Mouse (Mus musculus): ENCODE measurements around the gene Pros1. TPM values are rescaled to one million over a fixed set of nuclear protein-coding genes. Genes with fewer than 3 reads are reported as not detected.

Gene Pros1
- polyA plus RNA-seq, 1 experiment from 2014 or later, result 19.1 TPM

- no peak overlapping the region for H3K27ac ChIP-seq (ENCODE audit: low read depth)
- ATAC-seq (no peak), DNase-seq (no peak)
- H3K27me3 ChIP-seq (ENCODE audit: insufficient read depth, low read length), result no peaks in the 10 kb centered on the region
- TF ChIP-seq CTCF (IDR thresholded peaks at IDR 0.05; ENCODE audit: low read depth), result peak; percentile 54
- no peak for TF ChIP-seq EP300 (IDR thresholded peaks at IDR 0.05; ENCODE audit: low read depth)
- no peaks in the 10 kb centered on the region for H3K4me1 ChIP-seq (ENCODE audit: insufficient read depth)
- WGBS (ENCODE audit: insufficient replicate concordance), result 60% methylated on average over 1 of the region's 1 CpGs
- H3K4me2 ChIP-seq (ENCODE audit: low read depth, low read length), result no peak overlapping the region
- H3K9me3 ChIP-seq (ENCODE audit: low read length), result no peaks in the 10 kb centered on the region
- H3K36me3 ChIP-seq (replicated peaks; ENCODE audit: insufficient read depth, low read length), result no peaks in the 10 kb centered on the region
- no peak overlapping the region for H3K9ac ChIP-seq (replicated peaks)
- H3K4me3 ChIP-seq (ENCODE audit: low read depth, low read length), result no peak overlapping the region
Observed at GRCm38 (mm10) chr16:62858018-62858417, 3.9 kb downstream of the Pros1 start.

GRCm38 (mm10) chr16:62860140-62860539, 6.0 kb downstream of the Pros1 start:
- Histone ChIP-seq H3K4me3 (ENCODE audit: low read depth, low read length) (no peak overlapping the region), H3K9ac (replicated peaks) (no peak overlapping the region), H3K27ac (ENCODE audit: low read depth) (no peak overlapping the region), H3K4me2 (ENCODE audit: low read depth, low read length) (no peak overlapping the region), H3K9me3 (ENCODE audit: low read length) (no peaks in the 10 kb centered on the region), H3K36me3 (replicated peaks; ENCODE audit: insufficient read depth, low read length) (no peaks in the 10 kb centered on the region), H3K4me1 (ENCODE audit: insufficient read depth) (no peaks in the 10 kb centered on the region), H3K27me3 (ENCODE audit: insufficient read depth, low read length) (no peaks in the 10 kb centered on the region)
- 79% methylated on average over 1 of the region's 1 CpGs for WGBS (ENCODE audit: insufficient replicate concordance)
- TF ChIP-seq EP300 (IDR thresholded peaks at IDR 0.05; ENCODE audit: low read depth) (no peak), CTCF (IDR thresholded peaks at IDR 0.05; ENCODE audit: low read depth) (no peak)
- DNase-seq (no peak), ATAC-seq (no peak)

DNA sequence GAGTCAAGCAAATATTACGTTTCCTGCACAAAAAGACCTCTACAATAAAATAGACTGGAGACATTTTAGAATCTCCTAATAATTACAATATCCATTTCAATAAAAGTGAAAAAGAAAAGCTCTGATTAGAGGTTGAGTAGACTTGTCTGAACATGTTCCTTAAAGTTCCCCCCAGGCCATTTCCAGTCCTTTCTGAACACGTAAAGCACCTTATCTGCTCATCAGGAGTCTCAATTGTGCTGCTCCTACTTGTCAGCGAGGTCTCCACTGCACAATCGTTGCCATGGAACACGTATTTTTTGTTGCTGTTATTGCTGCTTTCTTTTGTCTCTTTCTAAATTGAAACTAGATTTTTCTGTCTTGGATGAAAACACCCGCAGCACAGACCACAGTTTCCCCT, 7.3 kb downstream of the Pros1 start:
- ATAC-seq, result no peak

DNA sequence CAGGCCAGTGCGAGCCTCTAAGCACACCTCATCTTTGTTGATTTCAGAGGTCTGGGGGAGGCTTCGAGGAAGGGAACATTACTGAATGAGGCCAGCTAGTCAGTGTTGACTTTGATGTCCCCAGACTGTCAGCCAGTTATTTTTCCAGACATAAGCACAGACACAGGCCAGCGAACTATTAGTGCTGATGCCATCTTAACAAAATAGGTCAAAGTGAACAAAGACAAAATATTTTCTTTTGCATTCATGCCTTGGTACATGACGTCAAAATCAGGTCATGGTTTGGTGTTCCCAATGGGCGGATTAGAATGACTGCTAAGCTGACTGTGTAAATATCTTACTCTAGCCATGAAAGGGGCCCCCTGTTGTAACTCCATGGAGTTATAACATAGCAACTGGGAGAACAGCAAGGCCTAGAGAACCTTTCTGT, 18.6 kb downstream of the Pros1 start:
- peak; percentile 86 for ATAC-seq
- no peak for DNase-seq
- Histone ChIP-seq H3K9ac (replicated peaks) (no peak overlapping the region), H3K36me3 (replicated peaks; ENCODE audit: insufficient read depth, low read length) (no peaks in the 10 kb centered on the region), H3K27me3 (ENCODE audit: insufficient read depth, low read length) (no peaks in the 10 kb centered on the region), H3K4me1 (ENCODE audit: insufficient read depth) (no peaks in the 10 kb centered on the region), H3K4me3 (ENCODE audit: low read depth, low read length) (no peak overlapping the region), H3K4me2 (ENCODE audit: low read depth, low read length) (no peak overlapping the region), H3K27ac (ENCODE audit: low read depth) (no peak overlapping the region), H3K9me3 (ENCODE audit: low read length) (no peaks in the 10 kb centered on the region; the same call in 1 of the 2 replicates)
- 77% methylated on average over 5 of the region's 5 CpGs for WGBS (ENCODE audit: insufficient replicate concordance)
- TF ChIP-seq EP300 (IDR thresholded peaks at IDR 0.05; ENCODE audit: low read depth) (no peak), CTCF (IDR thresholded peaks at IDR 0.05; ENCODE audit: low read depth) (no peak)

More for the DNA sequence above, 7.3 kb downstream of the Pros1 start:
- Histone ChIP-seq H3K4me1 (ENCODE audit: insufficient read depth) (no peaks in the 10 kb centered on the region), H3K9me3 (ENCODE audit: low read length) (no peaks in the 10 kb centered on the region), H3K27me3 (ENCODE audit: insufficient read depth, low read length) (no peaks in the 10 kb centered on the region), H3K9ac (replicated peaks) (no peak overlapping the region), H3K4me2 (ENCODE audit: low read depth, low read length) (no peak overlapping the region), H3K27ac (ENCODE audit: low read depth) (no peak overlapping the region), H3K4me3 (ENCODE audit: low read depth, low read length) (no peak overlapping the region), H3K36me3 (replicated peaks; ENCODE audit: insufficient read depth, low read length) (no peaks in the 10 kb centered on the region)
- WGBS (ENCODE audit: insufficient replicate concordance), result 60% methylated on average over 6 of the region's 6 CpGs
- TF ChIP-seq CTCF (IDR thresholded peaks at IDR 0.05; ENCODE audit: low read depth) (no peak), EP300 (IDR thresholded peaks at IDR 0.05; ENCODE audit: low read depth) (no peak)
- no peak for DNase-seq

DNA sequence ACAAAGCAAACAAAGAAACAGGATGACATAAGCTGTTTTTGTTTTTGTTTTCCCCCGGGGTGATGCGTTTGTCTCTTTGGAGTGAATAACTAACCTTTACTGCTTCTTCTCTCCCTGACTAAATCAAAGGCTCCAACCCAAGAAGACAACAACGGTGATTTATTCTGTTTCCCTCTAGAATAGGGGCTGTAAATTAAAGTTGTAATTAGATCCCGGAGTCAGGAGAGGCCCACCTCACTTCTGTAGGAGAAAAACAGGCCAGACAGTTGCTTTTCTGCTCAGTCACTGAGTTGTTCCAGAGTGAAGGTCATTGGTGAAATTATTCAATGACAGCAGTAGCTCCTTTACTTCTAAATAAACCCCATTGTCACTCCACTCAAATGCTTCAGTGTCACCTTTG, 19.1 kb downstream of the Pros1 start:
- TF ChIP-seq EP300 (IDR thresholded peaks at IDR 0.05; ENCODE audit: low read depth) (no peak), CTCF (IDR thresholded peaks at IDR 0.05; ENCODE audit: low read depth) (no peak)
- DNase-seq (no peak), ATAC-seq (no peak)
- Histone ChIP-seq H3K27me3 (ENCODE audit: insufficient read depth, low read length) (no peaks in the 10 kb centered on the region), H3K9me3 (ENCODE audit: low read length) (no peaks in the 10 kb centered on the region; the same call in 1 of the 2 replicates), H3K27ac (ENCODE audit: low read depth) (no peak overlapping the region), H3K9ac (replicated peaks) (no peak overlapping the region), H3K4me1 (ENCODE audit: insufficient read depth) (no peaks in the 10 kb centered on the region), H3K4me2 (ENCODE audit: low read depth, low read length) (no peak overlapping the region), H3K4me3 (ENCODE audit: low read depth, low read length) (no peak overlapping the region), H3K36me3 (replicated peaks; ENCODE audit: insufficient read depth, low read length) (no peaks in the 10 kb centered on the region)
- WGBS (ENCODE audit: insufficient replicate concordance), result 62% methylated on average over 4 of the region's 4 CpGs

GRCm38 (mm10) chr16:62874065-62874464, 20.0 kb downstream of the Pros1 start:
- no peaks in the 10 kb centered on the region for H3K4me1 ChIP-seq (ENCODE audit: insufficient read depth)
- H3K36me3 ChIP-seq (replicated peaks; ENCODE audit: insufficient read depth, low read length), result no peaks in the 10 kb centered on the region
- TF ChIP-seq EP300 (IDR thresholded peaks at IDR 0.05; ENCODE audit: low read depth) (no peak), CTCF (IDR thresholded peaks at IDR 0.05; ENCODE audit: low read depth) (no peak)
- ATAC-seq (no peak), DNase-seq (no peak)
- H3K9ac ChIP-seq (replicated peaks), result no peak overlapping the region
- H3K27ac ChIP-seq (ENCODE audit: low read depth), result no peak overlapping the region
- H3K4me2 ChIP-seq (ENCODE audit: low read depth, low read length), result no peak overlapping the region
- H3K4me3 ChIP-seq (ENCODE audit: low read depth, low read length), result no peak overlapping the region
- no peaks in the 10 kb centered on the region; the same call in 1 of the 2 replicates for H3K9me3 ChIP-seq (ENCODE audit: low read length)
- WGBS (ENCODE audit: insufficient replicate concordance), result 78% methylated on average over 6 of the region's 6 CpGs
- H3K27me3 ChIP-seq (ENCODE audit: insufficient read depth, low read length), result no peaks in the 10 kb centered on the region

DNA sequence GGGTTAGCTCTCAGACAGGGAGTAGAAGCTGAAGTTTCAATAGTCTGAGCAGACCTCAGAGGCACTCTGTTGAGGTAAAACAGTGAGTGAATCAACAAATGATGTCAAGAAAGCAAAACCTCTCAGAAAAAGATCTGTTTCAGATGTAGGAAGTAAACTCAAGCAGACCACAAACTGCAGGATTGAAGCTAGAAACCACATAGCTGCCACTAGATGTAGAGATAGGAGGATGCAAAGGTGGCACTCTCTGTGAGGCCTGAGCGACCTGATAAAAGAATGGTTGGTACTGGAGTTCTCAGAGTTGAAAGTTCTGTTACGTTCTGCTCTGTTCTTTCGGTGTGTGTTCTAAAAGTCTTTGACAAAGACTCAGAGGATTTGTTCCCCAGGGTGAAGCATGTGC, 41.7 kb downstream of the Pros1 start:
- Histone ChIP-seq H3K4me2 (ENCODE audit: low read depth, low read length) (no peak overlapping the region), H3K4me3 (ENCODE audit: low read depth, low read length) (no peak overlapping the region), H3K4me1 (ENCODE audit: insufficient read depth) (no peaks in the 10 kb centered on the region), H3K9ac (replicated peaks) (no peak overlapping the region), H3K27me3 (ENCODE audit: insufficient read depth, low read length) (no peaks in the 10 kb centered on the region), H3K36me3 (replicated peaks; ENCODE audit: insufficient read depth, low read length) (no peaks in the 10 kb centered on the region; the same call in 1 of the 2 replicates), H3K9me3 (ENCODE audit: low read length) (no peaks in the 10 kb centered on the region), H3K27ac (ENCODE audit: low read depth) (no peak overlapping the region)
- TF ChIP-seq CTCF (IDR thresholded peaks at IDR 0.05; ENCODE audit: low read depth), result no peak
- TF ChIP-seq EP300 (IDR thresholded peaks at IDR 0.05; ENCODE audit: low read depth), result no peak
- DNase-seq (no peak), ATAC-seq (no peak)
- 54% methylated on average over 3 of the region's 3 CpGs for WGBS (ENCODE audit: insufficient replicate concordance)
